Mouse (Mus musculus) kidney, adult 2 months (tissue): ENCODE data around the gene Gm38394. TPM values are rescaled to one million over a fixed set of nuclear protein-coding genes. Genes with fewer than 3 reads are reported as not detected.
A peak's percentile ranks its signal among the peaks of the same experiment; 100 is the strongest.

Experiments
- DNase-seq: peaks from one replicate; pipeline ENCODE4 v3.0.0; 2021
- H3K27ac ChIP-seq: fragments of 200-500 bp; 2 replicates; pipeline ENCODE4 v1.5.1; 2012; ENCODE audit warnings: low read depth, low read length, control low read depth, inconsistent platforms; ENCODE audit not compliant: insufficient read depth
- H3K27me3 ChIP-seq: fragments of 200-500 bp; replicated peaks from 2 replicates; pipeline ENCODE4 v1.6.1; 2012; ENCODE audit warnings: mild to moderate bottlenecking, moderate library complexity, low read length, inconsistent platforms; ENCODE audit not compliant: control insufficient read depth, insufficient read depth
- H3K36me3 ChIP-seq: fragments of 200-500 bp; 2 replicates; pipeline ENCODE4 v1.6.1; 2012; ENCODE audit warnings: mild to moderate bottlenecking, moderate library complexity, low read length, inconsistent platforms; ENCODE audit not compliant: control insufficient read depth, insufficient read depth
- H3K4me1 ChIP-seq: fragments of 200-500 bp; 2 replicates; pipeline ENCODE4 v1.6.1; 2011; ENCODE audit warnings: low read length; ENCODE audit not compliant: control insufficient read depth, insufficient read depth
- H3K4me3 ChIP-seq: fragments of 200-500 bp; 2 replicates; pipeline ENCODE4 v1.5.1; 2011; ENCODE audit warnings: mild to moderate bottlenecking, low read depth, low read length, control low read depth; ENCODE audit not compliant: insufficient read depth
- CTCF ChIP-seq: fragments of 200-500 bp; conservative IDR thresholded peaks from 2 replicates; pipeline ENCODE4 v1.5.1; 2011; ENCODE audit warnings: low read depth, mild to moderate bottlenecking, control low read depth, low read length, moderate library complexity, mixed read lengths; ENCODE audit not compliant: insufficient read depth, insufficient read length
- POLR2A ChIP-seq: fragments of 200-500 bp; IDR thresholded peaks from one replicate; pipeline ENCODE4 v1.6.1; 2011; ENCODE audit warnings: low read depth, low read length, control low read depth
- WGBS: fragments of 180-500 bp; shearing (Covaris S2); methylation state at CpG from one replicate; pipeline ENCODE4 v1.1.7; 2018; 5-methylcytosine and 5-hydroxymethylcytosine counted together
- polyA plus RNA-seq: library from polyadenylated mRNA; depleted of rRNA; stranded (reverse); fragments of >200 nt; gene quantifications from 2 replicates; pipeline ENCODE4 v1.2.3, GENCODE M21; 2012

Gene Gm38394
- polyA plus RNA-seq, 1 experiment = 2.1 TPM

GRCm38 (mm10) chr1:133694301-133694700 is 33.2 kb upstream of the Gm38394 start:
- H3K4me3 ChIP-seq = no peak overlapping the region
- H3K27ac ChIP-seq = peak overlapping the region; percentile 19; the same call in 1 of the 2 replicates
- WGBS = 16% methylated on average over 1 of the region's 1 CpGs
- H3K36me3 ChIP-seq = no peaks in the 10 kb centered on the region
- peak; percentile 68 for DNase-seq
- H3K4me1 ChIP-seq = peaks cover 19% of the 10 kb centered on the region
- TF ChIP-seq POLR2A (no peak), CTCF (no peak)
- no peaks in the 10 kb centered on the region for H3K27me3 ChIP-seq

GRCm38 (mm10) chr1:133693536-133694114 is 32.5 kb upstream of the Gm38394 start:
- H3K27me3 ChIP-seq = no peaks in the 10 kb centered on the region
- DNase-seq = no peak
- TF ChIP-seq POLR2A (no peak), CTCF (no peak)
- H3K36me3 ChIP-seq = no peaks in the 10 kb centered on the region
- H3K27ac ChIP-seq = no peak overlapping the region
- H3K4me3 ChIP-seq = no peak overlapping the region
- H3K4me1 ChIP-seq = peaks cover 19% of the 10 kb centered on the region
- 84% methylated on average over 11 of the region's 11 CpGs for WGBS

- Histone ChIP-seq H3K27me3 (no peaks in the 10 kb centered on the region), H3K4me3 (no peak overlapping the region), H3K27ac (peak overlapping the region; percentile 49; the same call in 1 of the 2 replicates), H3K36me3 (no peaks in the 10 kb centered on the region), H3K4me1 (peaks cover 19% of the 10 kb centered on the region)
- TF ChIP-seq CTCF (no peak), POLR2A (no peak)
- 45% methylated on average over 4 of the region's 4 CpGs for WGBS
- no peak for DNase-seq
Measured at GRCm38 (mm10) chr1:133692195-133692594, 31.1 kb upstream of the Gm38394 start.

DNA sequence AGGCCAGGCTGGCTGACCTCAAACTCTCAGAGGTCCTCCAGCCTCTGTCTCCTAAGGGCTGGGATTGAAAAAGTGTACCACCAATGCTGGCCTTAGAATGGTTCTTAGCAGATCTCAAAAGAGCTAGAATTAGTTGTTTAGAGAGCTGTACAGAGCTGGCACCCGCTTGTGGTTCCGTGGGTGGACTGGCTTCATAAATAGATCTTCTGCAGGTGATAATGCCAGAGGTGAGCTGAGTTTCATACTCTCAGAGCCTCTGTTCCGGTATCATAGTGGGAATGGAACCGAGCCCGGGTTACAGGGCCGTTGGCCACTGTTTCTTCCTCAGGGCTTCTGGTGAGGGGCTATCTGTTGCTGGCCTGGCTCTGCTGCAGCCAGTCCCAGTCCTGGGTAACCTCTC is 29.9 kb upstream of the Gm38394 start:
- Histone ChIP-seq H3K4me1 (peaks cover 20% of the 10 kb centered on the region), H3K27ac (no peak overlapping the region), H3K4me3 (no peak overlapping the region), H3K36me3 (no peaks in the 10 kb centered on the region), H3K27me3 (no peaks in the 10 kb centered on the region)
- WGBS = 91% methylated on average over 6 of the region's 6 CpGs
- TF ChIP-seq CTCF (no peak), POLR2A (no peak)
- no peak for DNase-seq

GRCm38 (mm10) chr1:133689897-133690296 is 28.8 kb upstream of the Gm38394 start, which contains the start of gene Lax1:
Lax1 (minus strand) TSS chr1:133690108.
- no peak for DNase-seq
- Histone ChIP-seq H3K36me3 (no peaks in the 10 kb centered on the region), H3K27ac (no peak within 1 kb of the TSS), H3K4me3 (no peak within 1 kb of the TSS), H3K4me1 (peaks cover 14% of the 10 kb centered on the region), H3K27me3 (no peaks in the 10 kb centered on the region)
- no peak for TF ChIP-seq CTCF
- TF ChIP-seq POLR2A = no peak
- 32% methylated on average over 6 of the region's 6 CpGs for WGBS

DNA sequence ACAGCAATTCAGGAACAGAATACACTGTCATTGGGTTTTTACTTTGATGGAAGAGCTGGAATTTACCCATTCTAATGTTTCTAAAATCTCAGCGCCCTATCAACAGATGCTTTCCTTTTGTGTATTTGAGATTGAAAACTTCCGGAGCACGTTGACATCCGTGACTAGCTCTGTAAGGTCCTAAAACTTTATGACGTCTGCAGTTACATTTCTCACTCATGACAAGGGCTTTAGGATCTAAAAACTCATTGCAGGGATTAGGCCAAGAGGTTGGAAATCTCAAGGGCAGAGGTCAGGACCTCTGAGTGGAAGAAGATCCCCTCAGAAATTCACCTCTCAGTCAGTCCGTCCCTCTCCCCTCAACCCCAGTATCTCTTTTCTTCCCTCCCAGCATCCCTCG is 27.2 kb upstream of the Gm38394 start:
- no peak for DNase-seq
- Histone ChIP-seq H3K27me3 (no peaks in the 10 kb centered on the region), H3K4me3 (no peak overlapping the region), H3K36me3 (no peaks in the 10 kb centered on the region), H3K4me1 (peaks cover 4% of the 10 kb centered on the region), H3K27ac (no peak overlapping the region)
- no peak for TF ChIP-seq POLR2A
- TF ChIP-seq CTCF = no peak
- 66% methylated on average over 7 of the region's 7 CpGs for WGBS

- DNase-seq = peak; percentile 94
- peaks cover 4% of the 10 kb centered on the region for H3K4me1 ChIP-seq
- no peak overlapping the region for H3K4me3 ChIP-seq
- H3K27ac ChIP-seq = peak overlapping the region; percentile 82; the same call in 1 of the 2 replicates
- no peak for TF ChIP-seq CTCF
- TF ChIP-seq POLR2A = no peak
- 32% methylated on average over 10 of the region's 10 CpGs for WGBS
- no peaks in the 10 kb centered on the region for H3K27me3 ChIP-seq
- H3K36me3 ChIP-seq = no peaks in the 10 kb centered on the region
Measured at GRCm38 (mm10) chr1:133685749-133686519, 24.8 kb upstream of the Gm38394 start.
